Mouse (Mus musculus) neural tube, embryonic 14.5 days (tissue): Measurements from ENCODE around the gene 3110021N24Rik. TPM values are rescaled to one million over a fixed set of nuclear protein-coding genes. Genes with fewer than 3 reads are reported as not detected.

Experiments used
- ATAC-seq: fragments of 200-750 bp; cut with Nextera tagmentation; 2 replicates; pipeline ENCODE4 v1.8.0; 2017; ENCODE audit warnings: low read depth, mild to moderate bottlenecking, moderate TSS enrichment, moderate library complexity
- H3K27ac ChIP-seq: fragments of 300-500 bp; sonication (generic); 2 replicates; pipeline ENCODE4 v1.5.1; 2014; ENCODE audit warnings: low read depth, mild to moderate bottlenecking, control low read depth, low read length, moderate library complexity, mixed read lengths
- H3K27me3 ChIP-seq: fragments of 300-500 bp; sonication (generic); 2 replicates; pipeline ENCODE4 v1.6.1; 2014; ENCODE audit warnings: low read length; ENCODE audit not compliant: control insufficient read depth, insufficient read depth
- H3K36me3 ChIP-seq: fragments of 300-500 bp; sonication (generic); 2 replicates; pipeline ENCODE4 v1.6.1; 2014; ENCODE audit warnings: low read length, mixed read lengths; ENCODE audit not compliant: control insufficient read depth, insufficient read depth
- H3K4me1 ChIP-seq: fragments of 300-500 bp; sonication (generic); 2 replicates; pipeline ENCODE4 v1.6.1; 2014; ENCODE audit warnings: low read length; ENCODE audit not compliant: control insufficient read depth, insufficient read depth
- H3K4me2 ChIP-seq: fragments of 300-500 bp; sonication (generic); 2 replicates; pipeline ENCODE4 v1.6.1; 2014; ENCODE audit warnings: mild to moderate bottlenecking, low read depth, low read length, control low read depth
- H3K4me3 ChIP-seq: fragments of 300-500 bp; sonication (generic); 2 replicates; pipeline ENCODE4 v1.5.1; 2014; ENCODE audit warnings: low read depth, low read length, control low read depth, mixed read lengths
- H3K9ac ChIP-seq: fragments of 300-500 bp; sonication (generic); replicated peaks from 2 replicates; pipeline ENCODE4 v1.6.1; 2014; ENCODE audit warnings: low read depth, mild to moderate bottlenecking, control low read depth, low read length, mixed read lengths
- H3K9me3 ChIP-seq: fragments of 300-500 bp; sonication (generic); 2 replicates; pipeline ENCODE4 v1.6.1; 2016; ENCODE audit warnings: low read length; ENCODE audit not compliant: control insufficient read depth
- WGBS: fragments of 180-500 bp; shearing (Covaris S2); extraction: QIAGEN DNeasy Blood & Tissue Kit; methylation state at CpG from one replicate; pipeline ENCODE4 v1.1.7; 2014; 5-methylcytosine and 5-hydroxymethylcytosine counted together
- polyA plus RNA-seq: library from polyadenylated mRNA; unstranded; fragments of >200 nt; fragmentation: Nextera tagmentation; extraction: Ambion mirVana; gene quantifications from 2 replicates; pipeline ENCODE4 v1.2.1, GENCODE M21; 2014

The 3110021N24Rik gene
- polyA plus RNA-seq, 1 experiment from 2014 or later = 4.7 TPM

GRCm38 (mm10) chr4:108782421-108783085 lies 63.1 kb downstream of the 3110021N24Rik start:
- 41% methylated on average over 8 of the region's 8 CpGs for WGBS
- no peaks in the 10 kb centered on the region for H3K27me3 ChIP-seq
- ATAC-seq = no peak

GRCm38 (mm10) chr4:108789258-108789936 lies 69.9 kb downstream of the 3110021N24Rik start:
- Histone ChIP-seq H3K27me3 (no peaks in the 10 kb centered on the region), H3K4me1 (no peaks in the 10 kb centered on the region), H3K9me3 (no peaks in the 10 kb centered on the region), H3K9ac (no peak overlapping the region), H3K36me3 (no peaks in the 10 kb centered on the region), H3K4me3 (no peak overlapping the region), H3K4me2 (no peak overlapping the region), H3K27ac (no peak overlapping the region)
- ATAC-seq = no peak
- WGBS = 76% methylated on average over 6 of the region's 6 CpGs

More at GRCm38 (mm10) chr4:108782421-108783085, 63.1 kb downstream of the 3110021N24Rik start:
- no peaks in the 10 kb centered on the region for H3K9me3 ChIP-seq
- peaks cover 7% of the 10 kb centered on the region; the same call in 1 of the 2 replicates for H3K4me1 ChIP-seq
- no peak overlapping the region for H3K27ac ChIP-seq
- no peaks in the 10 kb centered on the region for H3K36me3 ChIP-seq
- H3K4me3 ChIP-seq = no peak overlapping the region
- H3K9ac ChIP-seq = no peak overlapping the region
- no peak overlapping the region for H3K4me2 ChIP-seq

DNA sequence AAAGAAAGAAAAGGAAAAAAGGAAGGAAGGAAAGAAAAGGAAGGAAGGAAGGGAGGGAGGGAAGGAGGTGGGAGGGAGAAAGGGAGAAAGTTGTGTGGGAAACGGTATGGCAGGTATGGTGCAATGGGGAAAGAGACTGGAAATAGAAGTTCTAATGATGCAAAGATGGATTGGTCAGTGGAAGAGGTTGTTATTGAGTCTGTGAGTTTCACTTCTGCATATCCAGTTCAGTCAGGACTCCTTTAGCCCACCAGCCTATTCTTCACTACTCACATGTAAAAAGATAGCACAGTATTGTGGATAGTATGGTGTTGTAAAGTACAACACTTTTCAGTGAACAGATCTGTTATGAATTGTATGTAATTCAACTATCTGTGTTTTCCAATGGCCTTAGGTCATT lies 71.1 kb downstream of the 3110021N24Rik start:
- 81% methylated on average over 1 of the region's 1 CpGs for WGBS
- H3K9me3 ChIP-seq = no peaks in the 10 kb centered on the region
- H3K4me2 ChIP-seq = no peak overlapping the region
- no peak overlapping the region for H3K27ac ChIP-seq
- H3K27me3 ChIP-seq = no peaks in the 10 kb centered on the region
- no peak overlapping the region for H3K4me3 ChIP-seq
- H3K4me1 ChIP-seq = no peaks in the 10 kb centered on the region
- no peak for ATAC-seq
- no peaks in the 10 kb centered on the region for H3K36me3 ChIP-seq
- H3K9ac ChIP-seq = no peak overlapping the region

DNA sequence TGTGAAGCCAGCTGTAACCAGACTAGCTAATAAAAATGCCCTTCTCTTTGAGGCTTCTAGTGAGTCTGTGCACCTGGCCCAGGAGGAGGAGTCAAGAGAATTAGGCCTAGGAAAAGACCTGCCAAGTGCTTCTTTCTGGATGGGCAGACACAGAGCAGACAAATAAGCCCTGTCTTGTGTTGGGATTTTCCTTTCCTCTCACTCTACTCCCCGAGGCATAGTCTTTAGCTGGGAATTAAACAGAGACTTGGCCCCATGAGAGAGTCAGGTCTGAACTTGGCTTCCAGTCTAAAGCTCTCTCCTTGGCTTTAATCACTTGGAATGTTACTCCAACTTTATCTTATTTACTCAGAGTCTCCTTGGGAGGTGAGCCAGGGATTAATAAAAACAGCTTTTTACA lies 74.5 kb downstream of the 3110021N24Rik start:
- no peak overlapping the region for H3K4me3 ChIP-seq
- no peak overlapping the region for H3K27ac ChIP-seq
- no peak overlapping the region for H3K4me2 ChIP-seq
- no peaks in the 10 kb centered on the region for H3K27me3 ChIP-seq
- ATAC-seq = no peak
- H3K36me3 ChIP-seq = no peaks in the 10 kb centered on the region
- H3K9ac ChIP-seq = no peak overlapping the region
- H3K4me1 ChIP-seq = no peaks in the 10 kb centered on the region
- 63% methylated on average over 1 of the region's 1 CpGs for WGBS
- no peaks in the 10 kb centered on the region for H3K9me3 ChIP-seq

GRCm38 (mm10) chr4:108796701-108797100 lies 77.3 kb downstream of the 3110021N24Rik start:
- no peaks in the 10 kb centered on the region for H3K9me3 ChIP-seq
- 40% methylated on average over 4 of the region's 4 CpGs for WGBS
- no peak overlapping the region for H3K4me3 ChIP-seq
- H3K4me2 ChIP-seq = no peak overlapping the region
- H3K27ac ChIP-seq = no peak overlapping the region
- no peaks in the 10 kb centered on the region for H3K36me3 ChIP-seq
- no peak for ATAC-seq
- H3K27me3 ChIP-seq = no peaks in the 10 kb centered on the region
- no peak overlapping the region for H3K9ac ChIP-seq
- H3K4me1 ChIP-seq = no peaks in the 10 kb centered on the region

DNA sequence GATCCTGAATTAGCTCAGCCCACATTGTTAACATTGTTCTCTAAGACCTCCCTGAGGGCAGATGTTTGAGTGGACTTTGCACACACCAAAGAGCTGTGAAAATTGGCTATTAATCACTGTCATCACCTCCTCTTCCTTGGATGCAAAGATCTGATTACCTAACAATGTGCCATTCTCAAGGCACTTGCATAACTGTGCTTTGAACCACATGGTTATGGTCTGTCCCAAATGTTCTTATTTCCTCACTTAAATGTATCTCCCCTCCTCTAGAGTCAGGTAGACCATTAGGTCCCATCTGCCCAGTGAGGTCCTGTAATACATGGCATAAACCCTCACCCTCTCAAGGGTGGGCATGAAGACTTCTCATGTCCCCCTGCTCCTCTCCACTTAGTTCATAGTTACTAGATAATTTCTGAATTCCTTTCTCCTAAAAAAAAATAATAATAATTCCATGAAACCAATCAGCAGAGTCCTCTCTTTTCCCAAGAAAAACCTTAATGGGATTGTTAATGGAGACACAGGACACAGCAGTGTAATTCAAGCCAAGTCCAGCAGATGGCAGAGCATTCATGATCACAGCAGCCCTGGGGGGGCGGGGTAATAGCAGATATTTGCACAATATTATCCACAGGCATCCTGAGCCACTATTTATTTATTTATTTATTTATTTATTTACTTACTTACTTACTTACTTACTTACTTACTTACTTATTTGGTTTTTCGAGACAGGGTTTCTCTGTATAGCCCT lies 78.8 kb downstream of the 3110021N24Rik start:
- 62% methylated on average over 2 of the region's 2 CpGs for WGBS
- Histone ChIP-seq H3K9ac (no peak overlapping the region), H3K4me3 (no peak overlapping the region), H3K4me2 (no peak overlapping the region), H3K27me3 (no peaks in the 10 kb centered on the region), H3K36me3 (no peaks in the 10 kb centered on the region), H3K9me3 (no peaks in the 10 kb centered on the region), H3K27ac (no peak overlapping the region), H3K4me1 (no peaks in the 10 kb centered on the region)
- ATAC-seq = no peak; the same call in 1 of the 2 replicates

- Histone ChIP-seq H3K27ac (no peak overlapping the region), H3K4me3 (no peak overlapping the region), H3K27me3 (no peaks in the 10 kb centered on the region), H3K4me2 (no peak overlapping the region), H3K4me1 (no peaks in the 10 kb centered on the region), H3K9ac (no peak overlapping the region), H3K9me3 (no peaks in the 10 kb centered on the region), H3K36me3 (no peaks in the 10 kb centered on the region)
- 84% methylated on average over 2 of the region's 2 CpGs for WGBS
- no peak for ATAC-seq
Observed at GRCm38 (mm10) chr4:108803535-108803934, 84.1 kb downstream of the 3110021N24Rik start.

GRCm38 (mm10) chr4:108811142-108811541 lies 91.7 kb downstream of the 3110021N24Rik start:
- Histone ChIP-seq H3K4me1 (no peaks in the 10 kb centered on the region), H3K27me3 (no peaks in the 10 kb centered on the region), H3K27ac (no peak overlapping the region), H3K36me3 (peaks cover 6% of the 10 kb centered on the region; the same call in 1 of the 2 replicates), H3K4me3 (no peak overlapping the region), H3K9me3 (no peaks in the 10 kb centered on the region), H3K9ac (no peak overlapping the region), H3K4me2 (no peak overlapping the region)
- no peak for ATAC-seq
- WGBS = 70% methylated on average over 4 of the region's 4 CpGs

DNA sequence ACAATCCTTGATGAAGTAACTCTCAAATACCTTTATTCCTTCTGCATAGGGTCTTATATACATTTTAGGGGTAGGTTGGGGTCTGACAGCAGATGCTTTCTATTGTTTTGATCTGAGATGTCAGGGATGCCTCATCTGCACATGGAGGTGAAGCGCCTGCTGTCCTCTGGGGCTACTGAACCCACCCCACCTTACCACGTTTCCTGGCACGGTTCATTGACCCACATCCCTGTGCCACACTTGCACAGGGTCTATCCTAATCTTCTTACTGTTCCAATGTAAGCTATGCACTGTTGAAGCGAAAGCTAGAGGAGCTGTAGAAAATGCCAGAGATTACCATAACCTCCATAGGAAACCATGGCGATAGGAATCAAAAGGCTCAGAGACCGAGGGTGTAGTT lies 92.1 kb downstream of the 3110021N24Rik start:
- Histone ChIP-seq H3K4me1 (no peaks in the 10 kb centered on the region), H3K27ac (no peak overlapping the region), H3K9me3 (no peaks in the 10 kb centered on the region), H3K4me2 (no peak overlapping the region), H3K4me3 (no peak overlapping the region), H3K9ac (no peak overlapping the region), H3K36me3 (peaks cover 6% of the 10 kb centered on the region; the same call in 1 of the 2 replicates), H3K27me3 (no peaks in the 10 kb centered on the region)
- 68% methylated on average over 6 of the region's 6 CpGs for WGBS
- ATAC-seq = no peak
